Mouse (Mus musculus): ENCODE measurements around the gene Phf21a. TPM values are rescaled to one million over a fixed set of nuclear protein-coding genes. Genes with fewer than 3 reads are reported as not detected.
A peak's percentile ranks its signal among the peaks of the same experiment; 100 is the strongest.

The Phf21a gene
- 30.8 and 46.2 TPM in 2 replicates for polyA plus RNA-seq (2014; fragmentation: Nextera tagmentation; extraction: Ambion mirVana)

DNA sequence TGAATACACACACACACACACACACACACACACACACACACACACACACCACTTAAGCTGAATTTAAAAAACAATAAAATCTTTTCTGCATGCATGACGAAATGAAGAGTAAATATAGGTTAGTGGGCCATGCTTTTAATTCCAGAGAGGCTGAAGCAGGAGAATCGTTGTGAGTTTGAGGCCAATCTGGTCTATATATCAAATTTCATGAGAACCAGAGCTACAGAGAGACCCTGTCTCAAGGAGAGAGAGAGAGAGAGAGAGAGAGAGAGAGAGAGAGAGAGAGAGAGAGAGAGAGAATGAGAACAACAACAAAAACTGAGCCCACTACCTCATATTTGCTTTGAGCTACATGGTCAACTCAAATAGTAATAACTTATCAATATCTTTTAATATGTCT is at the start of gene Phf21a:
Gene Phf21a, plus strand, starts transcription at position 301 of the 400 bp plus-strand sequence.
- no peaks in the 10 kb centered on the region for H3K9me3 ChIP-seq (ENCODE audit: control insufficient read depth, low read length)
- H3K4me1 ChIP-seq (replicated peaks; ENCODE audit: control insufficient read depth, insufficient read depth, low read length) = no peaks in the 10 kb centered on the region
- no peak for DNase-seq (ENCODE audit: low spot score)
- H3K27me3 ChIP-seq (ENCODE audit: control insufficient read depth, insufficient read depth, low read length) = no peaks in the 10 kb centered on the region
- ATAC-seq (ENCODE audit: low FRiP score) = no peak
- H3K9ac ChIP-seq (ENCODE audit: low read depth, low read length) = no peak within 1 kb of the TSS
- H3K4me2 ChIP-seq (replicated peaks; ENCODE audit: low read depth, low read length) = no peak within 1 kb of the TSS
- WGBS = 82% methylated on average over 2 of the region's 2 CpGs
- H3K36me3 ChIP-seq (ENCODE audit: control insufficient read depth, insufficient read depth, low read length) = no peaks in the 10 kb centered on the region
- H3K27ac ChIP-seq (ENCODE audit: low read depth, low read length) = no peak within 1 kb of the TSS
- no peak within 1 kb of the TSS for H3K4me3 ChIP-seq (ENCODE audit: low read depth, low read length)

DNA sequence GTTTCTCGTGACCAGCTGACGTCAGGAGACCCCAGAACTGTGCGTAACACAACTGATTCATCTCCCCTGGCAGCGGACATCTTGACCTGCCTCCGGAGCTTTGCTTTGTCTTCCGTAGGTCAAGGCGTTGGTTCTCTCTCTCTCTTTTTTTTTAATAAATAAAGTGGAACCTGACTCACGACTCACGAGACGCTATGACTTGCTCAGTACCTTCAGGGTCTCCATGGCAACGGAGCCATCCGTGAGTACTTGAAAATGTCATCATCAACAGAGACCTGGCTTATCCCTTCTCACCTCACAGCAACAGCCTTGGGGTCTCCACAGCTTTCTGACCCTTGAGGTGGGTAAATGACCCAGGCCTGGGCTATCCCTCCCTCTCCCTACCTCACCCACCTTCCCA is 49.6 kb upstream of the Phf21a start:
- no peaks in the 10 kb centered on the region for H3K36me3 ChIP-seq (ENCODE audit: control insufficient read depth, insufficient read depth, low read length)
- H3K4me1 ChIP-seq (replicated peaks; ENCODE audit: control insufficient read depth, insufficient read depth, low read length) = no peaks in the 10 kb centered on the region
- no peaks in the 10 kb centered on the region for H3K27me3 ChIP-seq (ENCODE audit: control insufficient read depth, insufficient read depth, low read length)
- ATAC-seq (ENCODE audit: low FRiP score) (no peak), DNase-seq (ENCODE audit: low spot score) (no peak)
- H3K4me2 ChIP-seq (replicated peaks; ENCODE audit: low read depth, low read length) = no peak overlapping the region
- no peaks in the 10 kb centered on the region for H3K9me3 ChIP-seq (ENCODE audit: control insufficient read depth, low read length)
- H3K27ac ChIP-seq (ENCODE audit: low read depth, low read length) = no peak overlapping the region
- no peak overlapping the region for H3K4me3 ChIP-seq (ENCODE audit: low read depth, low read length)
- no peak overlapping the region for H3K9ac ChIP-seq (ENCODE audit: low read depth, low read length)
- 86% methylated on average over 12 of the region's 12 CpGs for WGBS

GRCm38 (mm10) chr2:92047601-92048000 is 45.3 kb upstream of the Phf21a start:
- no peak overlapping the region for H3K4me3 ChIP-seq (ENCODE audit: low read depth, low read length)
- no peaks in the 10 kb centered on the region for H3K36me3 ChIP-seq (ENCODE audit: control insufficient read depth, insufficient read depth, low read length)
- H3K27ac ChIP-seq (ENCODE audit: low read depth, low read length) = no peak overlapping the region
- H3K9me3 ChIP-seq (ENCODE audit: control insufficient read depth, low read length) = no peaks in the 10 kb centered on the region
- no peak for ATAC-seq (ENCODE audit: low FRiP score)
- H3K27me3 ChIP-seq (ENCODE audit: control insufficient read depth, insufficient read depth, low read length) = no peaks in the 10 kb centered on the region
- 23% methylated on average over 4 of the region's 4 CpGs for WGBS
- no peak overlapping the region for H3K4me2 ChIP-seq (replicated peaks; ENCODE audit: low read depth, low read length)
- no peaks in the 10 kb centered on the region for H3K4me1 ChIP-seq (replicated peaks; ENCODE audit: control insufficient read depth, insufficient read depth, low read length)
- no peak for DNase-seq (ENCODE audit: low spot score)
- no peak overlapping the region for H3K9ac ChIP-seq (ENCODE audit: low read depth, low read length)

- DNase-seq (ENCODE audit: low spot score) (no peak), ATAC-seq (ENCODE audit: low FRiP score) (no peak)
- Histone ChIP-seq H3K9ac (ENCODE audit: low read depth, low read length) (no peak overlapping the region), H3K4me2 (replicated peaks; ENCODE audit: low read depth, low read length) (no peak overlapping the region), H3K4me1 (replicated peaks; ENCODE audit: control insufficient read depth, insufficient read depth, low read length) (no peaks in the 10 kb centered on the region), H3K27me3 (ENCODE audit: control insufficient read depth, insufficient read depth, low read length) (0 out of 2 replicates have a peak, but pooled peaks cover 2% of the 10 kb centered on the region), H3K9me3 (ENCODE audit: control insufficient read depth, low read length) (no peaks in the 10 kb centered on the region), H3K4me3 (ENCODE audit: low read depth, low read length) (no peak overlapping the region), H3K27ac (ENCODE audit: low read depth, low read length) (no peak overlapping the region), H3K36me3 (ENCODE audit: control insufficient read depth, insufficient read depth, low read length) (no peaks in the 10 kb centered on the region)
- WGBS = 74% methylated on average over 9 of the region's 9 CpGs
These were observed 44.8 kb upstream of the Phf21a start for GRCm38 (mm10) chr2:92048034-92048690.

DNA sequence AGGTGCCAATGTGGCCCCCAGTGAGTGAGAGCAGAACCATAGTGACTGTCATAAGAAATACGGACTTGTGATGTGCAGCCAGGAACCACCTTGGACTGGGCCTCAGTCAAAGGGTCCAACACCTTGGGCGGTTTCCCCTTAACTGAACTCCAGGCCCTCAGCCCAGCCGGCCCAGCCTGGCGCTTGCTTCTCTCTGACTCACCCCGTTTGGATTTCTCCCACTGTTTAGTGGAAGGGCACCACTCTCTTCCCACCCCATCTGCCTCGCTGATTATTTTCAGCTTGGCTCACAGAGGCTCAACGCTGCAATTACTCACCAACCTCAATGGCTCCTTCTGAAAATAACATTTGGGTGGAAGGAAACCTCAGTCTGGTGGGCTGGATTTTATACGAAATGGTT is 40.7 kb upstream of the Phf21a start:
- ATAC-seq (ENCODE audit: low FRiP score) (no peak), DNase-seq (ENCODE audit: low spot score) (no peak)
- no peak overlapping the region for H3K4me2 ChIP-seq (replicated peaks; ENCODE audit: low read depth, low read length)
- no peak overlapping the region for H3K9ac ChIP-seq (ENCODE audit: low read depth, low read length)
- H3K27ac ChIP-seq (ENCODE audit: low read depth, low read length) = no peak overlapping the region
- H3K36me3 ChIP-seq (ENCODE audit: control insufficient read depth, insufficient read depth, low read length) = no peaks in the 10 kb centered on the region
- no peaks in the 10 kb centered on the region for H3K4me1 ChIP-seq (replicated peaks; ENCODE audit: control insufficient read depth, insufficient read depth, low read length)
- no peaks in the 10 kb centered on the region for H3K9me3 ChIP-seq (ENCODE audit: control insufficient read depth, low read length)
- WGBS = 86% methylated on average over 8 of the region's 8 CpGs
- H3K27me3 ChIP-seq (ENCODE audit: control insufficient read depth, insufficient read depth, low read length) = peaks cover 18% of the 10 kb centered on the region
- H3K4me3 ChIP-seq (ENCODE audit: low read depth, low read length) = no peak overlapping the region

DNA sequence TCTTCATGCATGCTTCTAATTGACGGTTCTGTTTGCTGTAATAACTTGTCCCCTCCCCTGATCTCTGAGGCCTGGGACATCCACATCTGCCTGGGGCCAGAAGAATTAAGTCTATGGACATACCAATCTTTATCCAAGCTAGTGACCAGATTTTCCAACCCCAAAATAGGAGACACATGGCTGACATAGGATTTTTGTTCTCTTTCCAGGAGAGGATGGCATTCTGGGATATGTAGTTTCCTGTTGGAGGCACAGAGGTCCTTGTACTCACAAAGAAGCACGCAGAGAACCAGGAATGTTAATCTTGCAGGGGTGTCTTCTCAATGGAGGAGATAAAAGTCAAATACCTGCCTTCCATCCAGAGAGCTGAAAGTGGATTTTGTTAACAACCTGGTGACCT is 40.2 kb upstream of the Phf21a start:
- 51% methylated on average over 2 of the region's 2 CpGs for WGBS
- ATAC-seq (ENCODE audit: low FRiP score) (no peak), DNase-seq (ENCODE audit: low spot score) (no peak)
- Histone ChIP-seq H3K27ac (ENCODE audit: low read depth, low read length) (no peak overlapping the region), H3K36me3 (ENCODE audit: control insufficient read depth, insufficient read depth, low read length) (no peaks in the 10 kb centered on the region), H3K4me1 (replicated peaks; ENCODE audit: control insufficient read depth, insufficient read depth, low read length) (no peaks in the 10 kb centered on the region), H3K9me3 (ENCODE audit: control insufficient read depth, low read length) (no peaks in the 10 kb centered on the region), H3K9ac (ENCODE audit: low read depth, low read length) (no peak overlapping the region), H3K4me2 (replicated peaks; ENCODE audit: low read depth, low read length) (no peak overlapping the region), H3K27me3 (ENCODE audit: control insufficient read depth, insufficient read depth, low read length) (peaks cover 22% of the 10 kb centered on the region), H3K4me3 (ENCODE audit: low read depth, low read length) (no peak overlapping the region)

- Histone ChIP-seq H3K4me2 (replicated peaks; ENCODE audit: low read depth, low read length) (peak overlapping the region; percentile 31), H3K27me3 (ENCODE audit: control insufficient read depth, insufficient read depth, low read length) (peaks cover 33% of the 10 kb centered on the region), H3K27ac (ENCODE audit: low read depth, low read length) (no peak overlapping the region), H3K9me3 (ENCODE audit: control insufficient read depth, low read length) (no peaks in the 10 kb centered on the region), H3K9ac (ENCODE audit: low read depth, low read length) (peak overlapping the region; percentile 2; the same call in 1 of the 2 replicates), H3K4me1 (replicated peaks; ENCODE audit: control insufficient read depth, insufficient read depth, low read length) (peaks cover 3% of the 10 kb centered on the region; the same call in 1 of the 2 replicates), H3K36me3 (ENCODE audit: control insufficient read depth, insufficient read depth, low read length) (no peaks in the 10 kb centered on the region), H3K4me3 (ENCODE audit: low read depth, low read length) (peak overlapping the region; percentile 4)
- ATAC-seq (ENCODE audit: low FRiP score) (peak; percentile 57), DNase-seq (ENCODE audit: low spot score) (peak; percentile 93)
- WGBS = 3% methylated on average over 38 of the region's 38 CpGs
These were observed 37.7 kb upstream of the Phf21a start for GRCm38 (mm10) chr2:92055101-92055813.

DNA sequence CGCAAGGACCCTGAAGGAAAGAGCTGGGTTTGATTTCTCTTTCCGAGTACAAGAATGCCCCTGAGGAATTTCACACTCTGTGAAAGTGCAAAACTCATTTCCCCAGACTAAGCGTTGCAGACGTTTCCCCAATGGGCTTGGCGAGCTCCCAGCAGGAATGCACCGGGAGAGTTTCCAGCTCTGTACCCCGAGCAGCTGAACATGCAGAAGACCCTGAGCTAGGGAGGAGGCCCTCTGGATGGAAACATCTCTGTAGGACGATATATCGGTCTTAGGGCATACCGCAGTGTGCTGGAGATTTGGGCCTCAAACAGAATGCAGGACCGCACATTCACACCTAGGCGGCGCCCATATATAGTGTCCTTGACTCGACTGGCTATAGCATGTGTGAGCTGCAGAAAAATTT is 37.1 kb upstream of the Phf21a start:
- Histone ChIP-seq H3K9ac (ENCODE audit: low read depth, low read length) (peak overlapping the region; percentile 2), H3K27me3 (ENCODE audit: control insufficient read depth, insufficient read depth, low read length) (peaks cover 39% of the 10 kb centered on the region), H3K4me3 (ENCODE audit: low read depth, low read length) (peak overlapping the region; percentile 4), H3K36me3 (ENCODE audit: control insufficient read depth, insufficient read depth, low read length) (no peaks in the 10 kb centered on the region), H3K4me1 (replicated peaks; ENCODE audit: control insufficient read depth, insufficient read depth, low read length) (peaks cover 3% of the 10 kb centered on the region; the same call in 1 of the 2 replicates), H3K4me2 (replicated peaks; ENCODE audit: low read depth, low read length) (peak overlapping the region; percentile 31), H3K27ac (ENCODE audit: low read depth, low read length) (no peak overlapping the region), H3K9me3 (ENCODE audit: control insufficient read depth, low read length) (no peaks in the 10 kb centered on the region)
- WGBS = 3% methylated on average over 14 of the region's 14 CpGs
- DNase-seq (ENCODE audit: low spot score) = peak; percentile 76
- peak; percentile 31; the same call in 1 of the 2 replicates for ATAC-seq (ENCODE audit: low FRiP score)

DNA sequence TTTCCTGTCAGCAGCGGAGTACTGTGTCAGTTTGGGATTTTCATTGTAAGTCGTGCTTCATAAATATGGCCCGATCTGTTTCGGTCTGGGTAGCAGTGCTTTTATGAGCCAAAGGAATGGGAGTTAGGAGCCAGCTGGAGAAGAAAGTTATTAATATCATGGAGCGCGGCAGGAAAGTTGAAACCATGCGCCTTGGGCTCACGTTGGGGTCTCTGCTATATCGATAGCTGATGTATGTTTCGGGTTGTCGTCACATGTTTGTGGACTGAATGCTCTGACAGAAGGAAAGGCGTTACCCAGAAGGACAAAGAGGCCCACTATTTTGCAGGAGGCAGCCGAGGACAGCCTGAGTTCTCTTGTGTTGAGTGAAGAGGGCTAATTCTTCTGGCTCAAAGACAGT is 36.2 kb upstream of the Phf21a start:
- DNase-seq (ENCODE audit: low spot score) (no peak), ATAC-seq (ENCODE audit: low FRiP score) (no peak)
- Histone ChIP-seq H3K36me3 (ENCODE audit: control insufficient read depth, insufficient read depth, low read length) (no peaks in the 10 kb centered on the region), H3K4me2 (replicated peaks; ENCODE audit: low read depth, low read length) (no peak overlapping the region), H3K9me3 (ENCODE audit: control insufficient read depth, low read length) (no peaks in the 10 kb centered on the region), H3K9ac (ENCODE audit: low read depth, low read length) (no peak overlapping the region), H3K4me3 (ENCODE audit: low read depth, low read length) (no peak overlapping the region), H3K27ac (ENCODE audit: low read depth, low read length) (no peak overlapping the region), H3K27me3 (ENCODE audit: control insufficient read depth, insufficient read depth, low read length) (peaks cover 44% of the 10 kb centered on the region), H3K4me1 (replicated peaks; ENCODE audit: control insufficient read depth, insufficient read depth, low read length) (peaks cover 3% of the 10 kb centered on the region; the same call in 1 of the 2 replicates)
- WGBS = 73% methylated on average over 13 of the region's 13 CpGs
